Mouse (Mus musculus): ENCODE data around the gene Gm11939.
A peak's percentile ranks its signal among the peaks of the same experiment; 100 is the strongest.
"Not testable (repeated sequence)": the region's sequence is repeated elsewhere in the genome, so short reads cannot be mapped to it uniquely, and the experiment has no call there.

Gene Gm11939

GRCm38 (mm10) chr11:99559366-99559765, at the start of gene Gm11939:
TSS of gene Gm11939 (minus strand) at chr11:99559466.
- no peak for DNase-seq (ENCODE audit: low spot score)

- not testable (repeated sequence) for DNase-seq (ENCODE audit: low spot score)
Measured at GRCm38 (mm10) chr11:99603208-99603607, 43.9 kb upstream of the Gm11939 start, which contains the start of gene Gm11938. TSS of gene Gm11938 (minus strand) at chr11:99603308.

- DNase-seq (ENCODE audit: low spot score), result not testable (repeated sequence)
Measured at GRCm38 (mm10) chr11:99597742-99598141, 38.5 kb upstream of the Gm11939 start, which contains the start of gene Krtap9-3. TSS of gene Krtap9-3 (minus strand) at chr11:99598105.

- DNase-seq (ENCODE audit: low spot score), result peak; percentile 10
Measured at GRCm38 (mm10) chr11:99590981-99591380, 31.7 kb upstream of the Gm11939 start, which contains the start of gene Krtap1-3. TSS of gene Krtap1-3 (minus strand) at chr11:99591339.

GRCm38 (mm10) chr11:99585096-99585495, 25.8 kb upstream of the Gm11939 start:
- DNase-seq (ENCODE audit: low spot score), result no peak

GRCm38 (mm10) chr11:99583245-99583704, 24.0 kb upstream of the Gm11939 start, which contains the start of gene Krtap1-4:
TSS of gene Krtap1-4 (minus strand) at chr11:99583654.
- DNase-seq (ENCODE audit: low spot score), result no peak

GRCm38 (mm10) chr11:99581564-99581963, 22.3 kb upstream of the Gm11939 start:
- no peak for DNase-seq (ENCODE audit: low spot score)

GRCm38 (mm10) chr11:99581051-99581450, 21.8 kb upstream of the Gm11939 start:
- no peak for DNase-seq (ENCODE audit: low spot score)

- DNase-seq (ENCODE audit: low spot score), result no peak
Measured at GRCm38 (mm10) chr11:99580636-99581035, 21.4 kb upstream of the Gm11939 start, which contains the start of gene Krtap1-5. TSS of gene Krtap1-5 (minus strand) at chr11:99581016.

- DNase-seq (ENCODE audit: low spot score), result peak; percentile 40
Measured at GRCm38 (mm10) chr11:99574106-99574505, 14.8 kb upstream of the Gm11939 start.

- no peak for DNase-seq (ENCODE audit: low spot score)
Measured at GRCm38 (mm10) chr11:99573164-99573563, 13.9 kb upstream of the Gm11939 start.

- no peak for DNase-seq (ENCODE audit: low spot score)
Measured at GRCm38 (mm10) chr11:99566530-99566929, 7.3 kb upstream of the Gm11939 start, which contains the start of gene Krtap3-1. TSS of gene Krtap3-1 (minus strand) at chr11:99566630.

GRCm38 (mm10) chr11:99562580-99562979, 3.3 kb upstream of the Gm11939 start:
- no peak for DNase-seq (ENCODE audit: low spot score)

GRCm38 (mm10) chr11:99557976-99558745, 1.1 kb downstream of the Gm11939 start:
- no peak for DNase-seq (ENCODE audit: low spot score)

GRCm38 (mm10) chr11:99556753-99557152, 2.5 kb downstream of the Gm11939 start, which contains the start of gene Krtap3-2:
TSS of gene Krtap3-2 (minus strand) at chr11:99556853.
- no peak for DNase-seq (ENCODE audit: low spot score)

GRCm38 (mm10) chr11:99556195-99556594, 3.1 kb downstream of the Gm11939 start:
- no peak for DNase-seq (ENCODE audit: low spot score)

GRCm38 (mm10) chr11:99550765-99551164, 8.5 kb downstream of the Gm11939 start, which contains the start of gene Krtap3-3:
TSS of gene Krtap3-3 (minus strand) at chr11:99550865.
- no peak for DNase-seq (ENCODE audit: low spot score)

- DNase-seq (ENCODE audit: low spot score), result no peak
Measured at GRCm38 (mm10) chr11:99547892-99548291, 11.4 kb downstream of the Gm11939 start.

- DNase-seq (ENCODE audit: low spot score), result no peak
Measured at GRCm38 (mm10) chr11:99539721-99540120, 19.5 kb downstream of the Gm11939 start.

- DNase-seq (ENCODE audit: low spot score), result no peak
Measured at GRCm38 (mm10) chr11:99521288-99521860, 37.9 kb downstream of the Gm11939 start, which contains the start of gene Krt39. TSS of gene Krt39 (minus strand) at chr11:99521338.

GRCm38 (mm10) chr11:99514098-99514497, 45.2 kb downstream of the Gm11939 start:
- DNase-seq (ENCODE audit: low spot score), result no peak

Data from adipocyte (in vitro differentiated cells).